Mouse (Mus musculus) forebrain, embryonic 11.5 days (tissue): Measurements from ENCODE around the gene Cdh6. TPM values are rescaled to one million over a fixed set of nuclear protein-coding genes. Genes with fewer than 3 reads are reported as not detected.

ENCODE experiments used
- ATAC-seq: fragments of 200-750 bp; cut with Nextera tagmentation; replicated peaks from 2 replicates; pipeline ENCODE4 v1.8.0; 2017; ENCODE audit warnings: moderate TSS enrichment; ENCODE audit not compliant: low FRiP score
- DNase-seq: peaks from one replicate; pipeline ENCODE4 v3.0.0-alpha.2; 2017; ENCODE audit warnings: low spot score
- H3K27ac ChIP-seq: fragments of 300-500 bp; sonication (generic); 2 replicates; pipeline ENCODE4 v1.5.1; 2014; ENCODE audit warnings: low read depth, low read length
- H3K27me3 ChIP-seq: fragments of 300-500 bp; sonication (generic); 2 replicates; pipeline ENCODE4 v1.6.1; 2014; ENCODE audit warnings: mild to moderate bottlenecking, low read length, mixed read lengths; ENCODE audit not compliant: control insufficient read depth, insufficient read depth
- H3K36me3 ChIP-seq: fragments of 300-500 bp; sonication (generic); 2 replicates; pipeline ENCODE4 v1.6.1; 2014; ENCODE audit warnings: mild to moderate bottlenecking, low read length, moderate library complexity, mixed read lengths; ENCODE audit not compliant: control insufficient read depth, insufficient read depth
- H3K4me1 ChIP-seq: fragments of 300-500 bp; sonication (generic); replicated peaks from 2 replicates; pipeline ENCODE4 v1.6.1; 2014; ENCODE audit warnings: low read length, mixed read lengths; ENCODE audit not compliant: control insufficient read depth, insufficient read depth
- H3K4me2 ChIP-seq: fragments of 300-500 bp; sonication (generic); 2 replicates; pipeline ENCODE4 v1.6.1; 2014; ENCODE audit warnings: low read depth, mild to moderate bottlenecking, low read length, moderate library complexity, mixed read lengths; ENCODE audit not compliant: severe bottlenecking
- H3K4me3 ChIP-seq: fragments of 300-500 bp; sonication (generic); 2 replicates; pipeline ENCODE4 v1.5.1; 2014; ENCODE audit warnings: low read depth, low read length
- H3K9ac ChIP-seq: fragments of 300-500 bp; sonication (generic); 2 replicates; pipeline ENCODE4 v1.6.1; 2014; ENCODE audit warnings: low read length
- H3K9me3 ChIP-seq: fragments of 300-500 bp; sonication (generic); 2 replicates; pipeline ENCODE4 v1.6.1; 2016; ENCODE audit warnings: low read length, mixed read lengths; ENCODE audit not compliant: control insufficient read depth
- WGBS: fragments of 180-500 bp; shearing (Covaris S2); extraction: QIAGEN DNeasy Blood & Tissue Kit; methylation state at CpG from one replicate; pipeline ENCODE4 v1.1.7; 2014; 5-methylcytosine and 5-hydroxymethylcytosine counted together
- polyA plus RNA-seq: library from polyadenylated mRNA; unstranded; fragments of >200 nt; fragmentation: Nextera tagmentation; extraction: Ambion mirVana; gene quantifications from 2 replicates; pipeline ENCODE4 v1.2.1, GENCODE M21; 2014

The Cdh6 gene
- polyA plus RNA-seq, 1 experiment from 2014 or later: 14.7 TPM

GRCm38 (mm10) chr15:13008803-13009202 lies 164.7 kb downstream of the Cdh6 start:
- Histone ChIP-seq H3K9me3 (no peaks in the 10 kb centered on the region), H3K27me3 (no peaks in the 10 kb centered on the region), H3K36me3 (no peaks in the 10 kb centered on the region), H3K4me3 (no peak overlapping the region), H3K4me2 (no peak overlapping the region), H3K9ac (no peak overlapping the region), H3K4me1 (no peaks in the 10 kb centered on the region), H3K27ac (no peak overlapping the region)
- DNase-seq: no peak
- no peak for ATAC-seq
- 38% methylated on average over 4 of the region's 4 CpGs for WGBS

- H3K4me2 ChIP-seq: no peak overlapping the region
- H3K27me3 ChIP-seq: no peaks in the 10 kb centered on the region
- H3K4me1 ChIP-seq: no peaks in the 10 kb centered on the region
- H3K4me3 ChIP-seq: no peak overlapping the region
- no peak overlapping the region for H3K27ac ChIP-seq
- DNase-seq (no peak), ATAC-seq (no peak)
- H3K9ac ChIP-seq: no peak overlapping the region
- no peaks in the 10 kb centered on the region for H3K9me3 ChIP-seq
- no peaks in the 10 kb centered on the region for H3K36me3 ChIP-seq
- 82% methylated on average over 13 of the region's 13 CpGs for WGBS
Observed at GRCm38 (mm10) chr15:13005934-13006333, 167.5 kb downstream of the Cdh6 start.

GRCm38 (mm10) chr15:13001549-13001948 lies 171.9 kb downstream of the Cdh6 start:
- Histone ChIP-seq H3K9me3 (no peaks in the 10 kb centered on the region), H3K36me3 (no peaks in the 10 kb centered on the region), H3K27ac (no peak overlapping the region), H3K4me3 (no peak overlapping the region), H3K4me1 (no peaks in the 10 kb centered on the region), H3K4me2 (no peak overlapping the region), H3K9ac (no peak overlapping the region), H3K27me3 (no peaks in the 10 kb centered on the region)
- 84% methylated on average over 7 of the region's 7 CpGs for WGBS
- ATAC-seq (no peak), DNase-seq (no peak)

- H3K27ac ChIP-seq: no peak overlapping the region
- WGBS: 79% methylated on average over 9 of the region's 9 CpGs
- H3K4me2 ChIP-seq: no peak overlapping the region
- no peak for ATAC-seq
- H3K36me3 ChIP-seq: no peaks in the 10 kb centered on the region
- DNase-seq: no peak
- H3K9ac ChIP-seq: no peak overlapping the region
- H3K4me1 ChIP-seq: no peaks in the 10 kb centered on the region
- H3K27me3 ChIP-seq: no peaks in the 10 kb centered on the region
- H3K4me3 ChIP-seq: no peak overlapping the region
- no peaks in the 10 kb centered on the region for H3K9me3 ChIP-seq
Observed at GRCm38 (mm10) chr15:12994563-12995359, 178.7 kb downstream of the Cdh6 start.
